Mouse (Mus musculus) layer of hippocampus, adult 9-10 months (tissue): ENCODE results near the gene Gm11437.
A peak's percentile ranks its signal among the peaks of the same experiment; 100 is the strongest.

Experiments used
- DNase-seq: peaks from one replicate; pipeline ENCODE4 v3.0.0; 2022; ENCODE audit warnings: low spot score

Gene Gm11437

DNA sequence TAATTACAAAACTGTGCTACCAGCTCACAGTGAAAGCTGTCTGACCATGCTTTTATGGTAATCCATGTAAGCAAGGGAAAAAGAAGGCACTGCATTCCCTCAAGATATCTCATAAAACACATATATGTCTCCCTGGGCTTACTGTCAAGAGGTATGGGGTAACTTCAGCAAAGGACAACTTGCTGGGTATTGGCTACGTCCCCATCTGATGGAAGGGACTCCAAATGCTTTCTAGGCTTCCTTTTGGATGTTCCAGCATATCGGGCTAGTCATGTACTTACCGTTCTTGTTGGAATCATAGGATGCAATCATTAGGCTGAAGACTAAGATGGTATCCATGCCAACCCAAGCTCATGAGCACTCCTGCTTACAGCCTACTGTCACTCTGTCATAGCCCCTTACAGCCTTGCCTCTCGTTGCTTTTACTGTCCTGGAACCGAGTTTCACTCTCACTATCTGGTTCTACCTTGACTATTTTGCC lies at the start of gene Gm11437:
TSS of gene Gm11437 (minus strand) at position 431 of the 481 bp plus-strand sequence.
- no peak for DNase-seq

DNA sequence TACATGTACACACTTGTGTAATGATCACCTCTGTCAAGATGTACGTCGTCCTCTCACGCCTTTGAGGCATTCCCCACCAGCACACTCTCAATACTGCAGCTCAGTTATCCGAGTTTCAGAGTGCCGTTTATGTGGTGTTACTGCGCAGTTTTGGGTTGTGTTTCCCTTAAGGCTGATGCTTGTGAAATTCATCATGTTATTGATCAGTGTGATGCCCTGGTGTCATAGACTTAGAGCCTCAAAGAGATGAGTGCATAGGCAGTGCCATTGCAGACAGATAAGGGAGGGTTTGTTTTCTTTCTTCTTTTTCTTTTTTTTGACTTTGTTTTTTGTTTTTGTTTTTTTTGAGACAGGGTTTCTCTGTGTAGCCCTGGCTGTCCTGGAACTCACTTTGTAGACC lies 43.6 kb upstream of the Gm11437 start:
- DNase-seq, result no peak

DNA sequence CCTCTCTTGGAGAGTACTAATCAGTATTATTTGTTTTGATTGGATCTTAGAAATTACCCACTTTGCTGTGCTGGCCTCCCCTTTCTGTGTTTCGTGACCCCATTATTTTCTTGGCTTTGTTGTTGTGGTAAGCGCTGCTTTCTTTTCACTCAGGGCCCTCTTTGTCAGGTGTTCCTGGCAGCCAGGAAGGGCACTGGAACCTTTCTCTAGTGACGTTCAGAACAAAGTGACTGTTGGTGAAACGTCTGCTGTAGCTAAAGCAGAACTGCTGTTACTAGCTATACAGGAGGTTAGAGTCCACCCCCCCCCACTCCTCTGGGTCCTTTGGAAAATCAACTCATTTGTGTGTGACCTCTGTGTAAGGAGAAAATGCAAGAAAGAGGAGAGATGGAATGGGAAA lies 38.5 kb upstream of the Gm11437 start:
- no peak for DNase-seq

DNA sequence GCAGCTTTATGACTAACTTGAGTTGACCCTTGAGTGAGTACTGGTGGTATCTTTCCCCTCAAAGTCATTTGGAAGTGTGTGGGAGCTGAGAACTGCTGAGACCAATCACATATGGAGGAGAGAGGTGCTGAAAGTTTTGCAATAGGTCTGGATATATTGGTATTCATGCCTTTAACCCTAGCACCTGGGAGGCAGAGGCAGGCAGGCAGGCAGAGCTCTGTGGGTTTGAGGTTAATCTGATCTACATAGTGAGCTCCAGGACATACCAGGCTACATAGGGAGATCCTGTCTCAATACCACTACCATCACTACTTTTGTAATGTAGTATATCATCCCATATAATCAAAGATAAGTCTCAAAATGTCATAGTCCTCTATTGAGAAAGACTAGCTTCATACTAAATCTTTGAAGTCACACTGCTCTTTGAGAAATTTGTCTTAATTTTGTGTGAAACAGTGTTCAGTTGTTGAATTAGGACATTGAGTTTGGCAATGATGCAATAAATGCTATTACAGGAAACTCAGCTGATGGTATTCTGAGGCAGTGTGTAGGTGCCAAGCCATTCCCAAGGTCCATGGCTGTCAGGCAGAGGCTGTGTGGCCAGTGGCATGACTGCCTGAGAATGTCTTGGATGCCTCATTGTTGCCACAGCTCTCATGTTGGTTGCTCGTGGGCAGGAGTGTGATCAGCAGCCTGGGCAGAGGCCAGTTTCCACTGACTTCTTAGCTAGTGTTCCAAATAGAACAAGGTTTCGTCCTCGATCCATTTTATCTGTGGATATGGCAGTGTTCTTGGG lies 30.5 kb upstream of the Gm11437 start:
- DNase-seq, result peak; percentile 36

DNA sequence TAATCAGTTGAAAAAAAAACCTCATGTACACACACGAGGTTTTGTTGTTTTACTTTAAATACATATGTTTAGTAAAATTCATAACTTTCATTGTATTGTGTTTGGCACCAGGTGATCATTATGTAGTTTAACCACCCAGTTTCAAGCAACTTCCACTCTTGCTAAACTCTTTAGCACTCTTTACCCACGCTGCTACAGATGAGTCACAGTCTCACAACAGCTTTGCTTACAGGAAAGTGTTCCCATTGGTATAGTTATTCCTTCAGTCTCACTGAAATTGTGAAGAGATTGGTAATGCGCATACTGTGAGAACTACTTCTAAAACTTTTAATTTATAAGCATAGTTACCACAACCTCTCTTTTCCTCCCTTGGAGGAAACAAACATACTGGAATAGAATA lies 27.5 kb upstream of the Gm11437 start:
- no peak for DNase-seq

DNA sequence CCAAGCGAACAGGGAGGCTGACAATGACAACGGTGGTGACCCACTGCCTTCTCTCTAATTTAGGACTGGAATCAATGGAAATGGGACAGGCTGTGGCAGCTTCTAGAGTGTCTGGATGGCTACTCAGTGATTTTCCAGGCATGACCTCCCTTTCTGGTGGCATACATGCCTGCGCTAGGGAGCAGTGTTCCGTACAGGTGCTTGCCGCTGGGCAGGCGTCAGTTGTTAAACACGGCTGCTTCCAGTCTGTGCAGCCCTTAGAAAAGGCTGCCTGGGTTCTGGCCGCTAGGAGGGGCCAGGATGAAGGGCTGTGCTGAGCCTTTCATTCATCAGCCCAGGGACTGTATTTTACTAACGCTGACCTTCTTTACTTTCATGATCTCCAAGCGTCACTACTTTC lies 26.0 kb upstream of the Gm11437 start:
- no peak for DNase-seq

DNA sequence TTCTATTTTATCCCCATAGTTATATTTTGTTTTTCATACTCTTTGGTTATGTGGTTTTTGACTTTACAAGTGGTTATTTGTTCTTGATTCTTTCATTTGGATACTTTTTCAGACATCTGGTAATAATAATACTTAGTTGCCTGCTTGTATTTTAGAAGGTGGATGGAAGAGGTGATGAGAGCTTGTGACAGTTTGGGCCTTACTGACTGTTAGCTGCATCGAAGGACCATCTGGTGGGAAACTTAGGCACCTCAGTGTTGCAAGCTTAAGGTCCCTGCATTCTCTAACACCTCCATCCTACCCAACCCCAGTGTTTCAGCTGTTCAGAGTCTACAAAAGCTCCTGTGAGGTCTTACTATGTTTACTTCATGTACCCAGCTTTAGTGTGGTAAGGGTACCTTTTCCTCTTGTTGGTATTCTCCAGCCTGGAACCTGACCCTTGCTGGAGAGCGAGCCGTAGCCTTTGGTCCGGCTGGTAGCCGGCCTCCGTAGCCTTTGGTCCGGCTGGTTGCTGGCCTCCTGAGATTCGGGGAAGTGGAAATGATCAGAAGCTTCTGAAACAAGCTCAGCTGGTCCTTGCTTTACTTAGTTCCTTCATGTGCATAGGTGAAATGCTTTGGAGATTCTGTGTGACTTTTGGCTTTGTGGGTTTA lies 23.4 kb upstream of the Gm11437 start:
- DNase-seq, result no peak

DNA sequence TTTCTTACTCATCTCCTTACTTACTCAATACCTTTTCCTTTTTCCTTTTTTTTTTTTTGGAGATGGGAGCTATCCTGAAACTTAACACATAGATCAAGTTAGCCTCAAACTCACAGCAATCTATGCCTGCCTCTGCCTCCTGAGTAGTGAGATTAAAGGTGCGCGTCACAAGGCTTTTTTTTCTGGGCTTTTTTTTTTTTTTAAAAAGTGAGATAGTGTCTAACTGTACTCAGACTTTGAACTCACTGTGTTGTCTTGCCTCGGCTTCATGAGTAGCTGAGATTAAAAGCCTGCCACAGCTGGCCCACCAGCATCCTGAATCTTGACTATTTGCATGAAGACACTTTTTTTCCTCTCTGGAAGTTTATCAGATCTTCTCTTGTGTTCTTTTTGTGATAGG lies 21.3 kb upstream of the Gm11437 start:
- DNase-seq, result no peak

DNA sequence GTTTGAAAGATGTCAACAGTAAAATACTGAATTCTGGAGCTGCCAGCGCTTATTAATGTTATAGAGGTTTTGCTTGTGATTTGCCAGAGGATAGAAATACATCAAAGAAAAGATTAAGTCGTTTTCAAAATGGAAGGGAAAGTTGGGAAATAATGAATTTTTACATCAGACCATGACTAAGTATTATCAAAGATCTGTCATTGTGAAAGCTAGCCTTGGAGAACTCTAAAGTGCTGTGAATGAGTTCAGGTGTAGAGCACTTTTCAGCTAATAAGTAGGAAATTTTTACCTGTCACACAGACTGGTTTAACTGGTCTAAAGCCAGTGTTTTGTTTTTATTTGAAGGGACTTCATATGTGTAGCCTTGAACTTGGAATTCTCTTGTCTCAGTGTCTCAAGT lies 14.0 kb upstream of the Gm11437 start:
- DNase-seq, result no peak

DNA sequence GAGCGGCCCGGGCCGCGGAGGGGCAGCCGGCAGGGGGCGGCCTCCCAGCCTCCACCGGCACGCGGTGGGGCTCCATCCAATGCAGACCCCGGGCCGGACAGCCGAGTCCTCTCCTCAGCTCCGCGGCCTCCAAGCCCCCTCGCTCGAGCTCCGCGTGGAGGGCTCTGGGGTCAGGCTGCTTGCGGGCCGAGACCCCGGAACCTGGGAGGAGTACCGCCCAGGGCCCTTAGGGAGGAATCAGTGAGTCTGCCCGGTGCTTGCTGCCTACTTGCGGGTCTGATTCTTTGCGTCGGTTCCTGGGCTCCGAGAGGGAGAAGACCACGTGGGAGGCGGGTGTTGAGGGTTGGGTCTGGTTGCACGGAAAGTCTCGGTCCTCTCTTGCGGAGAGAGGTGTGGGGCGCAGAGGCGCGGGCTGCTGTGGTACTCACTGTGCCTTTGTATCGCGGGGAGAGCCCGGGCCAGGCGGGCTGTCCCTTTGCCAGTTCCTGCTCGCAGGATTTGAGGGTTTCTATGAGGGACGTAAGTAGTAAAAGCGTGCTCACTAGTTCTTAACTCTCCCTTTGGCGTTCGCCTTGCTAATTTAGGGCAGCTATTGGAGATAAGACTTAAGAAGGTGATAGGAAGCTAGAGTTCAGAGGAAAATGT lies 12.8 kb upstream of the Gm11437 start:
- peak; percentile 58 for DNase-seq

DNA sequence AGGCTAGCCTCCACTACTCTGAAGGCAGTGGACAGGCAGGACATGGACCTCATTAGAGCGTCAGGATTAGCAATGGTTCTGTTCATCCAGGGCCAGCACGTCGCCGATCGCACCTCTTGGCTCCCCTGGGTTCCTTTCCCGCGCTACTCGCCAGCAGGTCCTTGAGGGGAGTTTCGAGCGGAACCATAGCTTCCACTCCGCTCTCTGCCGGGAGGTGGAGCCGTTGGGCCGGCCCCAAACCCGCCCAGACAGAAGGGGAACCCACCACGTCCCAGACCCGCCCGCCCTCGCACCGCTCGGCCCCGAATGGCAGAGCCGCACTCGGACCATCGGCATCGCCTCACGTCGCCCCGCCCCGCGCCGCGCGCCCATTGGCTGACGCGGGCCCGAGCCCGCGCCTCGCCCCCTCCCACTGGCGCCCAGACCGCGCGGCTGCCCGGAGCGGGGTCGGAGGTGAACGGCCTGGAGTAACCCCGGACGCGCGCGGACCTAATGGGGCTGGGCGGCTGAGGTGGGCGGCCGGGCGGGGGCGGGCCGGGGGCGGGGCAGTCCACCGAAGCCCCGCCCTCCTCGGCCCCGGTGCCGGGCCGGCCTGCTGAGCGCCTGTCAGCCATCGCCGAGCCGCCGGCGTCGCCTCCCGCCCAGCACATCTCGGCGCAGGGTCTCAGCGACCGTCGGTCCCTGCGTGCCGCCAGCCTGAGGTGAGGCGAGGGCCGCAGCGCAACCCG lies 12.1 kb upstream of the Gm11437 start:
- peak; percentile 79 for DNase-seq

DNA sequence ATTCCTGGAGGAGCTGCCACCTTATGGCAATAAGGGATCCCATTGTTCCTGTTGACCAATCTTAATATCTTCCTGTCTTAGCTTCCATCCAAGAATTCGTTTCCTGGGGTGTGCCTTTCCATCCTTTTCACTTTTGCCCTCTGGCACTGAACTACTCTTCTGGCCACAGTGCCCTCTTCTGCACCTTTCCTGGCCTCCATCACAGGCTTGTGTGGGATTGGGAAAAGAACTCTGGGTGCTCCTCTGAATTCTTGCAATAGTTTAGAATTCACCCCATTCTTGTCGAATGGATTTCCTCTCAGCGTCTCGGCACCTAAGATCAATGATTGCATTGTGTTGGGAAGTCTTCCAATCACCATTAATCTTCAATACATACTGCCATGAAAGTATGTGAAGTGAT lies 11.3 kb upstream of the Gm11437 start:
- no peak for DNase-seq

DNA sequence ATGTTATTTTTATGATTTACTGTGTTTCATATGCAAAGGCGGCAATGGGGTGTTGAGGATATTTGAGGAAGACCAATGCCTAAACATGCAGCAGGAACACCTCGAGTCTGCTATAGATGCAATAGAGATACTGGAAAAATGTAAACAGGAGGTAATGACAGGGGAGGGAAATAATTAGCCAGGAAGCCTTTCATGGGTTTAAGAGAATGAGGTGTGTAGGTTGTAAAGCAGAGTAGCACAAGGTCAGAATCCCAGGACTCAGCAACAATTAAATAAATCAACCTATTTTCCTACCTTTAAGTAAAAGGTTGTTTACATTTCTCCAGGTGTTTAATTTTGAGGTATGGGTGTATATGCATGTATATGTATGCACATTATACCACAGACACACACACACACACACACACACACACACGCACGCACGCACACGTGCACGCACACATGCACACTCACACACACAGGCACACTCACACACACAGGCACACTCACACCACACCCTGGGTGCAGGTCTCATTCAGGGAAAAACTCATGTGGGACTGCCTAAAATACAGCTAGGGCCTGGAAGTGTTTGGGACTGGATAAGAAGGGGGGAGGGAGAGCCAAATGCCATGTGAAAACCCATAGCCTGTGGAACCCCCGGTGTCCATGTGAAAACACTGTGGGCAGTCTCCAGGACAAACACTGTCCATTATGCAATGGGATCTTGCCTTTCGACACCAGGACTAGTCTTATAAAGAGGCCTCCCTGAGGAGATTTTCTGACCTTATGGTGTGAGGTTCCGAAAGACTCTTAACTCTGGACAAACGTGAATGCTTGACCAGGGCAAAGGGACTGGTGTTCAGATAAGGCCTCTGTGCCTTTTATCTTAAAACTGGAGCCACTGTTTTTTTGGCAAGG lies 5.5 kb upstream of the Gm11437 start:
- no peak for DNase-seq

DNA sequence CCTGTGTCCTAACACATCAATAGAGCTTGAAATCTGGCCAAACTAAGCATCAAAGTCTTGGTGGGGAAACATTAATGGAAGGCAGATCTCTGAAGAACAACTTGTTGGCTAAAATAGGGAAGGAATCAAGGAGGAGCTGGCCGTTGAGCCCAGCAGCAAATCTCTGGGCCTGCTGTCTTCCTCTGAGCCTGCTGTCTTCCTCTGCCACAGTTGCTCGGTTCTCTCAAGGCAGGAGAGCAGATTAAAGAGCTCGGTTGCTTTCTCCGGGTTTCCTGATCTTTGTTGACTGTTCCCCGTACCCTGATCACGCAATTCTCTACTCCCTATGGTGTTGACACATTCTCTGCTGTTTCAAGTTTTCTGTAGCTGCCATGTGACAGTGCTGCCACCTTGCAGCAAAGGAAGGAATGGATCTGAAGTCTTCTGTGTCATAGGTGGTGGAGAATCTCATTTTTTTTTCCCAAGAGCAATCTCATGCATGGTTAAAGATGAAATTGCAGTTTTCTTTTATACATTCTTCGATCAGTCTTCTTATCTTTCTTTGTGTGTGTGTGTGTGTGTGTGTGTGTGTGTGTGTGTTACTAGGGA lies 1.5 kb upstream of the Gm11437 start:
- DNase-seq, result no peak

DNA sequence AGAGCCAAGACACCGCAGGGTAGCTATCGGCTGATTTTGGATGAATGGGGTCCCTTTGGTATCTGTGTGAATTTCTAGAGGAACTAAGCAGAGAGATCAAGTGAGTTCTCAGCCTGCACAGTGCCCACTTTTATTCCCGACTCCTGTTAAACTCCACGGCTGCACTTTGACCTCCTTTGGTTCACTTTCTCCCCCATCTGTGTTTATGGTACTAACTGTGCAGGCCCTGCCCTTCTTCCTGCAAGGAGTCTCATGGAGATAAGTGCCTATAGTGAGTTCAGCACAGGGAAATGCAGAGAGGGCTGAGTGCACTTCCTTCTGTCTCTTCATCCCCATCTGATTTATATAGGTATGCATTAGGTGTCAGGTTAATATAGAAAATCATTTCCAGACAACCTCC lies 2.7 kb downstream of the Gm11437 start:
- DNase-seq, result no peak

DNA sequence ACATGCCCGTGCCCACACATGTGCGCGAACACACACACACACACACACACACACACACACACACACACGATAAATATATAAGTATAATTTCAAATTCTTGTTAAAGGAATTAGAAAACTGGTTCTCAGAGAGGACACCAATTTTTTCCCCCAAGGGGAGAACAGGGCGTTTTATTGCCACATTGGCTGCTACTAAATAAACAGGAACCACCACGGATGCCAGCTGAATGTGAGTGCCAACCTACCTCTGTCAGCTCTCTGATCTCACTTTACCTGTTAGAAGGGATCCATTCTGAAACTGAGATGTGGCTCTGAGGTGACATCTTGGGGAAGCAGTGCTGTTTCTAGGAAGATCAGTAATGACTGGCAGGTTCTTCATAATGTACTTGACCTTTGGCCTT lies 3.2 kb downstream of the Gm11437 start:
- DNase-seq, result no peak

DNA sequence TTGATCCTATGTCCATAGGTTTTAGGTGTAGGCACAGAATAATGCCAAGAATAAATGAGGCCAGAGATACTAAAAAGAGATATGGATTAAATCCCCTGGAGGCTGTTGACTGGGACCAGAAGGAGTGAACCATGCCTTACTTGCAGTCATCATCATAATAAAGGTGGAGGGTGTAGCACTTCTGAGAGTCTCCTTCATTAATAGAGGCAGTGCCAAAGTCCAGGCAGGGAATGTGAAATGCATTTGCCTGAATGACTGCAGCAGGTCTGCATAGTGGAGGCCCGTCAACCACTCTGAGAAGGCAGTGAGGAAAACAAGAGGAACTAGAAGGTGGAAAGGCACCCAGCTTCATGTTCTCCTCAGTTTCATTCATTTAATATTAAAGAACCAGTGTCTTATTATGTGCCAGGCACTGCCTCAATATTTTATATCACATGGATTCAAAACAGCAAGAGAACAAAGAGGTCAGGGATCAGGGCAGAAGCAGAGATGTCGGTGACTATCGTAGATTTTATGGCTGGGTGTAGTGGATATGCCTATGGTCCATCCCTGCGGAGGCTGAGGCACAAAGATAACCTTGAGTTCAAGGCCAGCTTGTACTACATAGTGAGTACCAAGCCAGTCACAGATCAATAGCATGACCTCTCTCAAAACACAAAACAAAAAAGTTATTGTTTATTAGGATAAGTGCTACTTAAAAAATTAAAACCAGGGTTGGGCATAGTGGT lies 10.6 kb downstream of the Gm11437 start:
- DNase-seq, result no peak

DNA sequence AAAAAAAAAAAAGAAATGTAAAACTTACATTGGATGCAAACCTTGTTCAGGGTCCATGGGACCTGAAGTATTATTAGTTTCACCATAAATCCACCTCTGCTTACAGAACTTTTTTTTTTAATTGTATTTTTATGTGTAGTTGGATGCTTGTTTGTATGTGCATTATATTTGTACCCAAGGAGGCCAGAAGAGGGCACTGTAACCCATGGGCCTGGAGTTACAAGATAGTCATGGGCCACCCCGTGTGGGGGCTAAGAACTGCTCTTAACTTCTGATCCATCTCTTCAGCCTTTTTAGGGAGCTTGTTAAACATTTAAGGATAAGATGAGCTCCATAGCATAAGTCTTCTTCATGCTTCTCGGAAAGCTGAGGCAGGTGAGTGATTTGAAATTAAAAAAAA lies 16.4 kb downstream of the Gm11437 start:
- no peak for DNase-seq

DNA sequence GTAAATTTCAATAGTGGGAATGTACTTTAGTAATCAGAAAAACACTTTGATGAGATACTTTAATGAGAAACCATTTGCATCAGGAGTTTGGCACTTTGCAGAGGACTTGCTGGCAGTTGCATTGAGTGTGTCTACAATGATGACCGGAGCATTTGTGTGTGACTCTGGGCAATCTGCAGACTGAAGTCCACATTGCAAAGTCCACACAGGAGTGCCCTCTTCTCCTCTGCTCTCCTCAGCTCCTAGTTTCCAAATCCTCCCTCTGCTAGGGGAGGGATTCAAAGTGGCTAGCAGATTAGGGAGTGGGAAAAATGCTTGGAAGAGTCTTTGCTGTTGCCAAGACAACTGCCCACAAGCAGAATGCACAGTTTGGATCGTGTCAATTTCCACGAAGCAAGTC lies 21.2 kb downstream of the Gm11437 start:
- DNase-seq, result no peak

DNA sequence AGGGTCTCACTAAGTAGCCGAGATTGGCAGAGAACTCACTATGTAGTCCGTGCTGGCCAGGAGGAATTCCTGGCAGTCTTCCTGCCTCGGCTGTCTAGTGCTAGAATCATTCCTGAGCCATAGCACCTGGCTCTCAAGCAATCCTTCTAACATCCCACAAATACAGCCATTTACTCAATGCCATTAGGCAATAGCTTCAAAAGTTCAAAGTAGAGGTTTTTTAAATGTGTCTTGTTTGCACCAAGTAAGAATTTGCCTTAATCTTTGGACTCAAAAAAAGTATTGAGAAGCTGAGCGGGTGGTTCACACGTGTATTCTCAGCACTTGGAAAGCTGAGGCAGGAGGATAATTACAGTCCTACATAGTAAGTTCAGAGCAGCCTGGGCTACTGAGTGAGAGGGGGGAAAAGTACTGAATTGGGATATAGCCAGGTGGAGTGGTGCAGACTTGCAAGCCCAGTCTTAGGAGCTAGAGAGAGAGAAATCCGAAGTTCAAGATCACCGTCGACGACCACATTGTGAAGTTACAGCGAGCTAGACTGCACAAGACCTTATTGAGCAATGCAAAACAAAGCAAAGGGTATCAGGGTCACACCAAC lies 22.0 kb downstream of the Gm11437 start:
- no peak for DNase-seq
